Mouse (Mus musculus): Measurements from ENCODE around the gene Trim66.

- TF ChIP-seq POLR2A (IDR thresholded peaks at IDR 0.05; ENCODE audit: insufficient read length, low read depth) (no peak), MAX (IDR thresholded peaks at IDR 0.05; ENCODE audit: low read depth) (no peak), MYOG (IDR thresholded peaks at IDR 0.05; ENCODE audit: control insufficient read depth in 1 of 3, insufficient read depth in 1 of 3, insufficient read length in 2 of 3, low read depth in 2 of 3) (no peak), TCF12 (IDR thresholded peaks at IDR 0.05; ENCODE audit: insufficient read depth, poor library complexity, severe bottlenecking) (no peak), E2F4 (IDR thresholded peaks at IDR 0.05; ENCODE audit: insufficient read depth) (no peak), POLR2AphosphoS2 (IDR thresholded peaks at IDR 0.05; ENCODE audit: insufficient read length, low read depth) (no peak), MYOD1 (IDR thresholded peaks at IDR 0.05; ENCODE audit: control insufficient read depth in 1 of 3, insufficient read length in 2 of 3, low read depth in 2 of 3) (no peak), CEBPB (IDR thresholded peaks at IDR 0.05; ENCODE audit: insufficient read depth, poor library complexity, severe bottlenecking) (no peak), SRF (IDR thresholded peaks at IDR 0.05; ENCODE audit: control insufficient read depth, insufficient read length, low read depth) (no peak)
These were observed 33.0 kb upstream of the Trim66 start for GRCm38 (mm10) chr7:109540902-109541301.

Measured in myocyte (in vitro differentiated cells).